Mouse (Mus musculus) embryonic facial prominence, embryonic 12.5 days (tissue): ENCODE measurements around the gene Pdcd1. TPM values are rescaled to one million over a fixed set of nuclear protein-coding genes. Genes with fewer than 3 reads are reported as not detected.

ENCODE experiments used
- polyA plus RNA-seq: library from polyadenylated mRNA; unstranded; fragments of >200 nt; fragmentation: Nextera tagmentation; extraction: Ambion mirVana; gene quantifications from 2 replicates; pipeline ENCODE4 v1.2.1, GENCODE M21; 2016

Gene Pdcd1
- polyA plus RNA-seq, 1 experiment from 2014 or later = not detected

Other genes with a start within 250 kb of the Pdcd1 start
- gene Ing5, start 248.6 kb downstream of the Pdcd1 start, polyA plus RNA-seq = 18.2 and 20.9 TPM in 2 replicates
- 17.2 and 17.3 TPM in 2 replicates for gene D2hgdh, start 227.6 kb downstream of the Pdcd1 start, polyA plus RNA-seq
- 0.06 TPM in 1 of 2 replicates, not detected in the other for gene Gal3st2, start 191.2 kb downstream of the Pdcd1 start, polyA plus RNA-seq
- gene Gal3st2b, start 134.2 kb downstream of the Pdcd1 start, polyA plus RNA-seq = not detected in 2 replicates
- not detected in 2 replicates for gene Gal3st2c, start 62.0 kb downstream of the Pdcd1 start, polyA plus RNA-seq
- not detected in 2 replicates for gene Neu4, start 32.1 kb downstream of the Pdcd1 start, polyA plus RNA-seq